Mouse (Mus musculus) stomach, embryonic 14.5 days (tissue): ENCODE measurements around the gene Lrp10. TPM values are rescaled to one million over a fixed set of nuclear protein-coding genes. Genes with fewer than 3 reads are reported as not detected.

Source experiments
- ATAC-seq: fragments of 200-750 bp; cut with Nextera tagmentation; 2 replicates; pipeline ENCODE4 v1.8.0; 2017; ENCODE audit warnings: low read depth, moderate TSS enrichment; ENCODE audit not compliant: insufficient number of reproducible peaks, insufficient read depth, low FRiP score
- H3K27ac ChIP-seq: fragments of 300-500 bp; sonication (generic); 2 replicates; pipeline ENCODE4 v1.5.1; 2014; ENCODE audit warnings: mild to moderate bottlenecking, low read length, moderate library complexity, mixed read lengths
- H3K27me3 ChIP-seq: fragments of 300-500 bp; sonication (generic); 2 replicates; pipeline ENCODE4 v1.6.1; 2014; ENCODE audit warnings: low read length, control low read depth, mixed read lengths; ENCODE audit not compliant: control insufficient read depth, insufficient read depth
- H3K36me3 ChIP-seq: fragments of 300-500 bp; sonication (generic); 2 replicates; pipeline ENCODE4 v1.6.1; 2014; ENCODE audit warnings: mild to moderate bottlenecking, control low read depth, low read length, moderate library complexity, mixed read lengths; ENCODE audit not compliant: control insufficient read depth, insufficient read depth
- H3K4me1 ChIP-seq: fragments of 300-500 bp; sonication (generic); 2 replicates; pipeline ENCODE4 v1.6.1; 2014; ENCODE audit warnings: low read length, control low read depth, mixed read lengths; ENCODE audit not compliant: control insufficient read depth, insufficient read depth
- H3K4me2 ChIP-seq: fragments of 300-500 bp; sonication (generic); replicated peaks from 2 replicates; pipeline ENCODE4 v1.6.1; 2014; ENCODE audit warnings: low read depth, low read length, control low read depth
- H3K4me3 ChIP-seq: fragments of 300-500 bp; sonication (generic); 2 replicates; pipeline ENCODE4 v1.5.1; 2014; ENCODE audit warnings: low read depth, low read length, control low read depth
- H3K9ac ChIP-seq: fragments of 300-500 bp; sonication (generic); replicated peaks from 2 replicates; pipeline ENCODE4 v1.6.1; 2014; ENCODE audit warnings: low read depth, mild to moderate bottlenecking, control low read depth, low read length, moderate library complexity, mixed read lengths
- H3K9me3 ChIP-seq: fragments of 300-500 bp; sonication (generic); 2 replicates; pipeline ENCODE4 v1.6.1; 2016; ENCODE audit warnings: low read depth, low read length, control low read depth; ENCODE audit not compliant: control insufficient read depth
- WGBS: fragments of 180-500 bp; shearing (Covaris S2); extraction: QIAGEN DNeasy Blood & Tissue Kit; methylation state at CpG from one replicate; pipeline ENCODE4 v1.1.7; 2014; 5-methylcytosine and 5-hydroxymethylcytosine counted together
- polyA plus RNA-seq: library from polyadenylated mRNA; unstranded; fragments of >200 nt; fragmentation: Nextera tagmentation; extraction: Ambion mirVana; gene quantifications from 2 replicates; pipeline ENCODE4 v1.2.1, GENCODE M21; 2014

Gene Lrp10
- polyA plus RNA-seq, 1 experiment from 2014 or later: 38.1 TPM

DNA sequence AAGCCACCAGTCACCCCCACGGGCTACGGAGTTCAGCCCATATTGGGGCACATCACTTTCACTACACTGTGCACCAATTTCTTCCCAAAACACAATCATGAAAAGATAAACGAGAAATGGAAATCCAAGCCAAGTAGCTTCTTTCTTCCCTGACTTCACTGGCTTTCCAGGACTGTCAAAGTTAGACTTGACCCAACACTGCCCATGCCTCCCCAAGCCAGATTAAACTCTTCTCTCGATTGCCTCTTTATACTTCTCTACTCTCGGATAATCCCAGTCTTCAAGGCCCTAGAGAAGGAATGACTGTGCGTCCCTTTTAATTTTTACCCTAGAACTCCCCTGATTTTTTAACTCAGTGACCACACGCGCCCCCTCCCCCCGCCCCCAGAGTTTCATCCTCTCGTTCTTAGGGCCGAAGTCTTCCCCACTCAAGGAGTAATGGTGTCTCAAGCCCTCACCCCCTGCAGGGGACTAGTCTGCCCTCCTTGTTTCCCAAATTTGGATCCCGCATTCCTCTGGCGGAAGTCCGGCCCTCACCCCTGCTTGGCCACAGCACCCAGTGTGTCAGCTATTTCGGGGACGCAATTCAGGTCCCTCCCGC, 52.9 kb downstream of the Lrp10 start:
- H3K27ac ChIP-seq: peak overlapping the region; percentile 66
- peak overlapping the region; percentile 48 for H3K9ac ChIP-seq
- H3K4me2 ChIP-seq: peak overlapping the region; percentile 75
- 0 out of 2 replicates have a peak, but pooled peaks cover 4% of the 10 kb centered on the region for H3K9me3 ChIP-seq
- peaks cover 30% of the 10 kb centered on the region for H3K36me3 ChIP-seq
- H3K4me1 ChIP-seq: peaks cover 14% of the 10 kb centered on the region; the same call in 1 of the 2 replicates
- 4% methylated on average over 17 of the region's 17 CpGs for WGBS
- peak; percentile 62 for ATAC-seq
- H3K4me3 ChIP-seq: peak overlapping the region; percentile 76
- H3K27me3 ChIP-seq: no peaks in the 10 kb centered on the region

Other genes with a start within 250 kb of the Lrp10 start
- gene Dad1, start 210.0 kb upstream of the Lrp10 start, polyA plus RNA-seq: 400 and 406 TPM in 2 replicates
- gene Abhd4, start 209.9 kb upstream of the Lrp10 start, polyA plus RNA-seq: 52.2 and 54.3 TPM in 2 replicates
- gene Olfr49, start 179.2 kb upstream of the Lrp10 start, polyA plus RNA-seq: not detected in 2 replicates
- 53.6 and 55.9 TPM in 2 replicates for gene Oxa1l, start 103.3 kb upstream of the Lrp10 start, polyA plus RNA-seq
- 10.3 and 11.2 TPM in 2 replicates for gene Slc7a7, start 46.4 kb upstream of the Lrp10 start, polyA plus RNA-seq
- 284 and 312 TPM in 2 replicates for gene Mrpl52, start 37.2 kb upstream of the Lrp10 start, polyA plus RNA-seq
- gene Mmp14, start 32.5 kb upstream of the Lrp10 start, polyA plus RNA-seq: 154 and 156 TPM in 2 replicates
- 1.5 and 2.0 TPM in 2 replicates for gene Rem2, start 12.0 kb downstream of the Lrp10 start, polyA plus RNA-seq
- 79.8 and 80.4 TPM in 2 replicates for gene Prmt5, start 53.4 kb downstream of the Lrp10 start, polyA plus RNA-seq
- gene Haus4, start 90.5 kb downstream of the Lrp10 start, polyA plus RNA-seq: 48.2 and 52.5 TPM in 2 replicates
- gene Ajuba, start 113.4 kb downstream of the Lrp10 start, polyA plus RNA-seq: 26.2 and 30.3 TPM in 2 replicates
- gene 4931414P19Rik, start 141.9 kb downstream of the Lrp10 start, polyA plus RNA-seq: 7.9 and 8.3 TPM in 2 replicates
- 355 and 361 TPM in 2 replicates for gene Psmb5, start 153.9 kb downstream of the Lrp10 start, polyA plus RNA-seq
- gene Psmb11, start 157.3 kb downstream of the Lrp10 start, polyA plus RNA-seq: 0.06 TPM in 1 of 2 replicates, not detected in the other
- gene Gm17606, start 176.8 kb downstream of the Lrp10 start, polyA plus RNA-seq: not detected in 2 replicates
- 4.5 and 5.1 TPM in 2 replicates for gene Cdh24, start 177.2 kb downstream of the Lrp10 start, polyA plus RNA-seq
- gene 1700123O20Rik, start 222.1 kb downstream of the Lrp10 start, polyA plus RNA-seq: 82.9 and 88.9 TPM in 2 replicates
- 145 and 147 TPM in 2 replicates for gene Acin1, start 222.8 kb downstream of the Lrp10 start, polyA plus RNA-seq
- gene Gm29776, start 234.7 kb downstream of the Lrp10 start, polyA plus RNA-seq: 0.17 and 0.24 TPM in 2 replicates
- 0.69 TPM in 1 of 2 replicates, not detected in the other for gene Cebpe, start 248.0 kb downstream of the Lrp10 start, polyA plus RNA-seq